Mouse (Mus musculus): ENCODE data around the gene Cfap100. TPM values are rescaled to one million over a fixed set of nuclear protein-coding genes. Genes with fewer than 3 reads are reported as not detected.

Gene Cfap100
- polyA plus RNA-seq, 1 experiment = not detected

GRCm38 (mm10) chr6:90368976-90369724 lies 59.4 kb downstream of the Cfap100 start, which contains the start of gene Zxdc:
Zxdc (plus strand) TSS chr6:90369492.
- peaks cover 14% of the 10 kb centered on the region for H3K36me3 ChIP-seq (ENCODE audit: control insufficient read depth, insufficient read depth, low read length)
- 0 out of 2 replicates have a peak within 1 kb of the TSS, but pooled peaks have one; percentile 10 for H3K27ac ChIP-seq (ENCODE audit: insufficient read depth, low read depth, low read length)
- WGBS = 5% methylated on average over 41 of the region's 41 CpGs
- H3K4me3 ChIP-seq (ENCODE audit: low read depth, low read length) = peak within 1 kb of the TSS; percentile 76
- no peaks in the 10 kb centered on the region for H3K27me3 ChIP-seq (ENCODE audit: control insufficient read depth, insufficient read depth, low read length)
- TF ChIP-seq CTCF (IDR thresholded peaks at IDR 0.05; ENCODE audit: extremely low read depth, insufficient read length, insufficient replicate concordance, low read depth, low read length) (no peak), POLR2A (IDR thresholded peaks at IDR 0.05; ENCODE audit: low read depth, low read length) (peak; percentile 86)
- H3K4me1 ChIP-seq (ENCODE audit: control insufficient read depth, insufficient read depth, insufficient read length, low read length) = peaks cover 12% of the 10 kb centered on the region; the same call in 1 of the 2 replicates

GRCm38 (mm10) chr6:90363301-90363700 lies 65.3 kb downstream of the Cfap100 start:
- no peak overlapping the region for H3K4me3 ChIP-seq (ENCODE audit: low read depth, low read length)
- TF ChIP-seq POLR2A (IDR thresholded peaks at IDR 0.05; ENCODE audit: low read depth, low read length) (no peak), CTCF (IDR thresholded peaks at IDR 0.05; ENCODE audit: extremely low read depth, insufficient read length, insufficient replicate concordance, low read depth, low read length) (no peak)
- no peaks in the 10 kb centered on the region for H3K36me3 ChIP-seq (ENCODE audit: control insufficient read depth, insufficient read depth, low read length)
- no peaks in the 10 kb centered on the region for H3K27me3 ChIP-seq (ENCODE audit: control insufficient read depth, insufficient read depth, low read length)
- WGBS = 88% methylated on average over 5 of the region's 5 CpGs
- peaks cover 15% of the 10 kb centered on the region; the same call in 1 of the 2 replicates for H3K4me1 ChIP-seq (ENCODE audit: control insufficient read depth, insufficient read depth, insufficient read length, low read length)
- H3K27ac ChIP-seq (ENCODE audit: insufficient read depth, low read depth, low read length) = no peak overlapping the region

DNA sequence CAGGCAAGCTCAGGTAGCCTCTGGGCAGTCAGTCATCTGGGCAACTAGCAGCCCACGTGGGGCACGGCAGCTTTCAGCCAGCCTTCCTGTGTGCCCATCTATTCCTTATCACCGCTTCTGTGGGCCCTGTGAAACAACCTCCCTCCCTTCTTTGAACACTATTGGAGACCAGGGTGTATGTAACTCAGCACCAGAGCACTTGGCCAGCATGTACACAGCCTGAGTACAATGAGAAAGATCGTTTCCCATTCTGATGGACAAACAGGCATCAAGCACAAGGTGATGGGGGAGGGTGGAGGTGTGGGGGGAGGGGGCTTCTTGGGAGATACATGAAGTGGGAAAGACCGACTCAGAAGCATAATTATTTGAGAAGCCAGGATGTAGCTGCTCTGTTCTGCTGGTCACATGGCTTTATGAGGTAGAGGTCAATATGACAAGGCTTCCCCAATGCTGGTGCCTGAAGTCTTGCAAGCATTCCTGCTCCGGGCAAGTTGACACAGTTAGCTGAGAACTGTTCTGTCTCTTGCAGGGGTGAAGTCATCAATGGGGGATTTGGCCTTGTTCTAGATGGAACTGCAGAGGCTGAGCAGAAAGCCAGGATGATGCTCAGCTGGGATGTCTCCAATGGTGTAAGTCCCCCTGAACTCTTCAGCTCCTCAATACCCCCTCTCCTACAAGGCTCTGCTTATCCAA lies 67.5 kb downstream of the Cfap100 start:
- Histone ChIP-seq H3K27me3 (ENCODE audit: control insufficient read depth, insufficient read depth, low read length) (no peaks in the 10 kb centered on the region), H3K4me3 (ENCODE audit: low read depth, low read length) (no peak overlapping the region), H3K27ac (ENCODE audit: insufficient read depth, low read depth, low read length) (peak overlapping the region; percentile 51), H3K36me3 (ENCODE audit: control insufficient read depth, insufficient read depth, low read length) (no peaks in the 10 kb centered on the region), H3K4me1 (ENCODE audit: control insufficient read depth, insufficient read depth, insufficient read length, low read length) (peaks cover 15% of the 10 kb centered on the region; the same call in 1 of the 2 replicates)
- TF ChIP-seq CTCF (IDR thresholded peaks at IDR 0.05; ENCODE audit: extremely low read depth, insufficient read length, insufficient replicate concordance, low read depth, low read length) (no peak), POLR2A (IDR thresholded peaks at IDR 0.05; ENCODE audit: low read depth, low read length) (no peak)
- 85% methylated on average over 6 of the region's 6 CpGs for WGBS

- 13% methylated on average over 7 of the region's 7 CpGs for WGBS
- H3K4me1 ChIP-seq (ENCODE audit: control insufficient read depth, insufficient read depth, insufficient read length, low read length) = peaks cover 15% of the 10 kb centered on the region; the same call in 1 of the 2 replicates
- peak overlapping the region; percentile 51 for H3K27ac ChIP-seq (ENCODE audit: insufficient read depth, low read depth, low read length)
- TF ChIP-seq CTCF (IDR thresholded peaks at IDR 0.05; ENCODE audit: extremely low read depth, insufficient read length, insufficient replicate concordance, low read depth, low read length) (no peak), POLR2A (IDR thresholded peaks at IDR 0.05; ENCODE audit: low read depth, low read length) (no peak)
- H3K36me3 ChIP-seq (ENCODE audit: control insufficient read depth, insufficient read depth, low read length) = no peaks in the 10 kb centered on the region
- no peaks in the 10 kb centered on the region for H3K27me3 ChIP-seq (ENCODE audit: control insufficient read depth, insufficient read depth, low read length)
- H3K4me3 ChIP-seq (ENCODE audit: low read depth, low read length) = no peak overlapping the region
Measured at GRCm38 (mm10) chr6:90360024-90360781, 68.4 kb downstream of the Cfap100 start.

DNA sequence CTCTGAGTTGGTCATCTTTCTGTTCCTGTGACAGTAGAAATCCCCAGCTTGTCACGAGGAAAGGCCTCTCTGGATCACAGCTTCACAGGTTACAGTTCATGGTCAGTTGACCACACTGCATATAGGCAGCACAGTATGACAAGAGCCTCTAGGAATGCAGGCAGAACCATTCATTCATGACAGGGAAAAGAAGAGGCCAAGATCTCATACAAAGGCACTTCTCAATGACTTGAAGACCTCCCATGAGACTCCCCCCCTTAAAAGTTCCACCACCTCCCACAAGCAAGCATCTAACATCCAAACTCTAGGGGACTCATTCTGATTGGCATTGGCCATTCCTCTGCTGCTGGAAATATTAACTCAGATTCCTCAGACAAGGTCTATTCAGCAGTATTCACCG lies 69.2 kb downstream of the Cfap100 start:
- Histone ChIP-seq H3K4me3 (ENCODE audit: low read depth, low read length) (no peak overlapping the region), H3K27ac (ENCODE audit: insufficient read depth, low read depth, low read length) (0 out of 2 replicates have a peak overlapping the region, but pooled peaks have one; percentile 51), H3K27me3 (ENCODE audit: control insufficient read depth, insufficient read depth, low read length) (no peaks in the 10 kb centered on the region), H3K36me3 (ENCODE audit: control insufficient read depth, insufficient read depth, low read length) (no peaks in the 10 kb centered on the region), H3K4me1 (ENCODE audit: control insufficient read depth, insufficient read depth, insufficient read length, low read length) (peaks cover 15% of the 10 kb centered on the region; the same call in 1 of the 2 replicates)
- 81% methylated on average over 2 of the region's 2 CpGs for WGBS
- TF ChIP-seq CTCF (IDR thresholded peaks at IDR 0.05; ENCODE audit: extremely low read depth, insufficient read length, insufficient replicate concordance, low read depth, low read length) = no peak

GRCm38 (mm10) chr6:90358142-90358541 lies 70.5 kb downstream of the Cfap100 start:
- WGBS = 64% methylated on average over 5 of the region's 5 CpGs
- TF ChIP-seq POLR2A (IDR thresholded peaks at IDR 0.05; ENCODE audit: low read depth, low read length) (no peak), CTCF (IDR thresholded peaks at IDR 0.05; ENCODE audit: extremely low read depth, insufficient read length, insufficient replicate concordance, low read depth, low read length) (no peak)
- H3K4me1 ChIP-seq (ENCODE audit: control insufficient read depth, insufficient read depth, insufficient read length, low read length) = peaks cover 15% of the 10 kb centered on the region; the same call in 1 of the 2 replicates
- no peak overlapping the region for H3K27ac ChIP-seq (ENCODE audit: insufficient read depth, low read depth, low read length)
- no peaks in the 10 kb centered on the region for H3K27me3 ChIP-seq (ENCODE audit: control insufficient read depth, insufficient read depth, low read length)
- H3K4me3 ChIP-seq (ENCODE audit: low read depth, low read length) = no peak overlapping the region
- H3K36me3 ChIP-seq (ENCODE audit: control insufficient read depth, insufficient read depth, low read length) = no peaks in the 10 kb centered on the region

Other genes with a start within 250 kb of the Cfap100 start
- not detected in 2 replicates for gene V1ra8, start 226.0 kb downstream of the Cfap100 start, polyA plus RNA-seq (2012; rRNA removed)
- not detected in 2 replicates for gene Vmn1r53, start 204.4 kb downstream of the Cfap100 start, polyA plus RNA-seq (2012; rRNA removed)
- gene Vmn1r54, start 182.5 kb downstream of the Cfap100 start, polyA plus RNA-seq (2012; rRNA removed) = not detected in 2 replicates
- gene BC048671, start 127.6 kb downstream of the Cfap100 start, polyA plus RNA-seq (2012; rRNA removed) = not detected in 2 replicates
- 0.09 and 0.52 TPM in 2 replicates for gene Chst13, start 103.6 kb downstream of the Cfap100 start, polyA plus RNA-seq (2012; rRNA removed)
- not detected in 2 replicates for gene Uroc1, start 95.5 kb downstream of the Cfap100 start, polyA plus RNA-seq (2012; rRNA removed)
- 14.5 and 26.8 TPM in 2 replicates for gene Zxdc, start 59.3 kb downstream of the Cfap100 start, polyA plus RNA-seq (2012; rRNA removed)
- 15.0 and 15.1 TPM in 2 replicates for gene Klf15, start 33.8 kb upstream of the Cfap100 start, polyA plus RNA-seq (2012; rRNA removed)
- gene Aldh1l1, start 57.6 kb upstream of the Cfap100 start, polyA plus RNA-seq (2012; rRNA removed) = 20.5 and 53.6 TPM in 2 replicates
- 1.5 and 10.7 TPM in 2 replicates for gene Slc41a3, start 175.9 kb upstream of the Cfap100 start, polyA plus RNA-seq (2012; rRNA removed)